8 mouse cellular contexts compared by ENCODE assay signal in the genomic region with DNA sequence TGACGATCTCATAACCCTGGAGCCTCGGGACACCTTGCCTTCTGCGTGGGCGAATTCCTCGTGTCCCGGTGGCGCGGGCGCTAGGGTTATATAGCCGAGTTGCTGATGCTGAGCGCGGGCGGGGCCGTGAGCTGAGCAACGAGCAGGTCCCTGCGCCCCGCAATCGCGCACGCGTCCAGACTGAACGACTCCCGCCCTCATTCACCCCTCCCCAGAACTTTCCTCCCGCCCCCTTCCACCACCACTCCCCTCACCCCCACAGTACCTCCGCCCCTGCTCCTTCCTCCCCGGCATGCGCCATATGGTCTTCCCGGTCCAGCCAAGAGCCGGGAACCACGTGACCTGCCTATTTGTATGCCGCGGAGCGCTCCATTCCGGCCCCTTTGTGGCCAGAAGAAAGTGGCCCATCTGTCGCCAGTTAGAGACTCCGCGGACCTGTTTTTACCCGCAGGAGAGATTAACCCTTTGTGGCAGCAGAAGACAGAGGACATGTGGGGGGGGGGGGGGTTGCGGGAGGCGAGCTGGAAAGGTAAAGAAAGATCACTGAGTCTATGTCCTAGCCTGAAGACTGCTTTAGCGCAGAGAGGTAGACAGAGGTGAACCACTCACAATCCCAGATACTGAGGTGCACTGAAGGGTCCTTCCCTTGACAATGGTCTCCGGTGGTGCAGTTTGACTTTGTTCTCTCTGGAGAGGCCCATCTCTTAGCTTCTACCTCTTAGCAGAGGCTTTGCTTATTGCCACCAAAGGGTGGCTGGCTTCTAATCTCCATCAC. TPM values are rescaled to one million over a fixed set of nuclear protein-coding genes. Genes with fewer than 3 reads are reported as not detected.
DNase-seq lines count a peak whose midpoint lies in the region; ATAC-seq and TF ChIP-seq lines count a peak whose summit lies in the region.

Gene Neurod1, minus strand, starts transcription at position 177 of the 775 bp plus-strand sequence.
Gene Cerkl, minus strand, starts transcription at position 211 of the 775 bp plus-strand sequence.

- peak; percentile 99 for TF ChIP-seq POLR2A in cerebellum, adult 2 months (IDR thresholded peaks at IDR 0.05; ENCODE audit: borderline replicate concordance, insufficient read depth, low read length)

- no peak for DNase-seq in gastrocnemius, adult 2 months
- DNase-seq in gastrocnemius, postnatal 4 days (ENCODE audit: low spot score in 2 of 2): no peak
- peak; percentile 97 to 99 for DNase-seq in cerebellum, adult 2 months
- DNase-seq in forebrain, postnatal 0 days: peak; percentile 85
- peak; percentile 77 to 80 for DNase-seq in left cerebral cortex, postnatal 25 days (ENCODE audit: low spot score in 2 of 2)
- DNase-seq in ovary, postnatal 36 days (ENCODE audit: low spot score): no peak
- no peak for DNase-seq in urinary bladder, adult 18-20 months (ENCODE audit: low spot score in 2 of 2)

- H3K4me1 ChIP-seq in cerebellum, adult 2 months (ENCODE audit: control insufficient read depth, insufficient read depth, low read length): peaks cover 2% of the 10 kb centered on the region; the same call in 1 of the 2 replicates
- H3K4me1 ChIP-seq in forebrain, postnatal 0 days (ENCODE audit: insufficient read depth): peaks cover 12% of the 10 kb centered on the region
- H3K4me1 ChIP-seq in neural tube, embryonic 12.5 days: peaks cover 25% of the 10 kb centered on the region

- peak; percentile 81 for ATAC-seq in forebrain, postnatal 0 days
- ATAC-seq in neural tube, embryonic 12.5 days (ENCODE audit: low FRiP score, low read depth): peak; percentile 81

- intact Hi-C loops in gastrocnemius, adult 2 months (cut with DNase I): no loop called here
- intact Hi-C loops in left cerebral cortex, postnatal 25 days (cut with DNase I): loop anchor here (2.0 to 5.0 kb wide), 4 partner anchors 99 to 588 kb away; partner anchors contain the start of gene Ube2e3

- peak within 1 kb of the TSS; percentile 59 for H3K4me2 ChIP-seq in forebrain, postnatal 0 days (ENCODE audit: low read depth)
- peak within 1 kb of the TSS; percentile 70 for H3K4me2 ChIP-seq in neural tube, embryonic 12.5 days (replicated peaks)

- TF ChIP-seq CTCF in gastrocnemius, adult 2 months (IDR thresholded peaks at IDR 0.05): no peak
- no peak for TF ChIP-seq CTCF in cerebellum, adult 2 months (IDR thresholded peaks at IDR 0.05; ENCODE audit: borderline replicate concordance, insufficient read depth, low read depth, low read length)
- no peak for TF ChIP-seq CTCF in forebrain, postnatal 0 days (IDR thresholded peaks at IDR 0.05; ENCODE audit: low read depth)

- no peaks in the 10 kb centered on the region for H3K9me3 ChIP-seq in forebrain, postnatal 0 days (ENCODE audit: low read length)
- no peaks in the 10 kb centered on the region for H3K9me3 ChIP-seq in neural tube, embryonic 12.5 days

- under 1% methylated on average over 41 of the region's 42 CpGs for WGBS in cerebellum, adult 2 months
- 5% methylated on average over 42 of the region's 42 CpGs for WGBS in forebrain, postnatal 0 days
- WGBS in neural tube, embryonic 12.5 days: 2% methylated on average over 42 of the region's 42 CpGs

- peak within 1 kb of the TSS; percentile 15; the same call in 1 of the 2 replicates for H3K4me3 ChIP-seq in gastrocnemius, adult 2 months
- H3K4me3 ChIP-seq in cerebellum, adult 2 months (replicated peaks; ENCODE audit: insufficient read depth, low read depth, low read length): peak within 1 kb of the TSS; percentile 92
- H3K4me3 ChIP-seq in forebrain, postnatal 0 days (ENCODE audit: low read depth, low read length): peak within 1 kb of the TSS; percentile 48
- H3K4me3 ChIP-seq in neural tube, embryonic 12.5 days: peak within 1 kb of the TSS; percentile 44

- H3K9ac ChIP-seq in forebrain, postnatal 0 days: peak within 1 kb of the TSS; percentile 50
- H3K9ac ChIP-seq in neural tube, embryonic 12.5 days: peak within 1 kb of the TSS; percentile 40; the same call in 1 of the 2 replicates

- H3K27me3 ChIP-seq in cerebellum, adult 2 months (ENCODE audit: control insufficient read depth, insufficient read depth, low read length): no peaks in the 10 kb centered on the region
- H3K27me3 ChIP-seq in forebrain, postnatal 0 days (ENCODE audit: insufficient read depth, low read length): peaks cover 29% of the 10 kb centered on the region
- peaks cover 55% of the 10 kb centered on the region for H3K27me3 ChIP-seq in neural tube, embryonic 12.5 days (replicated peaks)

- H3K36me3 ChIP-seq in forebrain, postnatal 0 days (ENCODE audit: insufficient read depth): no peaks in the 10 kb centered on the region
- no peaks in the 10 kb centered on the region for H3K36me3 ChIP-seq in neural tube, embryonic 12.5 days

- no peak within 1 kb of the TSS for H3K27ac ChIP-seq in gastrocnemius, adult 2 months
- H3K27ac ChIP-seq in cerebellum, adult 2 months (ENCODE audit: insufficient read depth, low read length): peak within 1 kb of the TSS; percentile 100
- peak within 1 kb of the TSS; percentile 69 for H3K27ac ChIP-seq in forebrain, postnatal 0 days (ENCODE audit: low read depth, low read length)
- H3K27ac ChIP-seq in neural tube, embryonic 12.5 days: no peak within 1 kb of the TSS; the same call in 1 of the 2 replicates

RNA-seq across cellular contexts. Expression of gene Neurod1, which starts in this region (rescaled TPM):
- total RNA-seq in gastrocnemius, adult 2 months (2021): not detected
- total RNA-seq in gastrocnemius, postnatal 4 days (2021): not detected
- 240 and 303 TPM in 2 replicates for polyA plus RNA-seq in cerebellum, adult 2 months (2012; rRNA removed)
- total RNA-seq in forebrain, postnatal 0 days (2014; rRNA removed): 14.2 and 15.9 TPM in 2 replicates
- 29.8 and 43.0 TPM in 2 replicates for polyA plus RNA-seq in forebrain, postnatal 0 days (2015; fragmentation: Nextera tagmentation; extraction: Ambion mirVana)
- 10 to 100 TPM; 18.2 to 20.3 TPM for total RNA-seq in left cerebral cortex, postnatal 25 days (2021)
- 46.3 and 60.2 TPM in 2 replicates for polyA plus RNA-seq in neural tube, embryonic 12.5 days (2016; fragmentation: Nextera tagmentation; extraction: Ambion mirVana)

RNA-seq across cellular contexts. Expression of gene Cerkl, which starts in this region (rescaled TPM):
- under 1 TPM; 0.23 to 0.36 TPM for total RNA-seq in gastrocnemius, adult 2 months (2021)
- 1 to 10 TPM in 1 of 2 experiments, under 1 TPM in 1; 0.86 to 1.2 TPM for total RNA-seq in gastrocnemius, postnatal 4 days (2021)
- 13.1 and 17.8 TPM in 2 replicates for polyA plus RNA-seq in cerebellum, adult 2 months (2012; rRNA removed)
- total RNA-seq in forebrain, postnatal 0 days (2014; rRNA removed): 0.15 and 0.52 TPM in 2 replicates
- polyA plus RNA-seq in forebrain, postnatal 0 days (2015; fragmentation: Nextera tagmentation; extraction: Ambion mirVana): 1.1 and 1.2 TPM in 2 replicates
- 1 to 10 TPM; 3.6 to 3.9 TPM for total RNA-seq in left cerebral cortex, postnatal 25 days (2021)
- polyA plus RNA-seq in neural tube, embryonic 12.5 days (2016; fragmentation: Nextera tagmentation; extraction: Ambion mirVana): 1.8 and 2.1 TPM in 2 replicates

Comparison
In these comparisons a context has a peak if more than half of its experiments do, and no peak if none do; other contexts are left out.
1. RNA of gene Neurod1 (total RNA-seq): 18.2 to 20.3 TPM in left cerebral cortex, postnatal 25 days and 14.2 to 15.9 TPM in forebrain, postnatal 0 days; not detected in gastrocnemius, adult 2 months and not detected in gastrocnemius, postnatal 4 days; every median in the first group is over 10 times any median in the second.
2. DNase-seq: peak in cerebellum, adult 2 months (2 of 2), forebrain, postnatal 0 days (single experiment) and left cerebral cortex, postnatal 25 days (2 of 2); none in gastrocnemius, adult 2 months (single experiment), gastrocnemius, postnatal 4 days (0 of 2), ovary, postnatal 36 days (single experiment) and urinary bladder, adult 18-20 months (0 of 2).
3. H3K27ac ChIP-seq: peak in cerebellum, adult 2 months (single experiment) and forebrain, postnatal 0 days (single experiment); none in gastrocnemius, adult 2 months (single experiment) and neural tube, embryonic 12.5 days (single experiment).
4. H3K4me3 ChIP-seq: peak in every context shown above with its lines; median percentile 92 in cerebellum, adult 2 months; 48 in forebrain, postnatal 0 days; 44 in neural tube, embryonic 12.5 days; 15 in gastrocnemius, adult 2 months.